Comparison of ENCODE assay signal across 21 mouse cellular contexts in genomic region chr6:51081056-51081455, GRCm38 (mm10).
DNase-seq lines count a peak whose midpoint lies in the region; ATAC-seq and TF ChIP-seq lines count a peak whose summit lies in the region.
"Had no signal": no experiment of that assay in that cellular context is flagged by ENCODE, and none has a peak within 500 bp of the region (broad histone marks: within the 10 kb centered on the region; RNA-seq: fewer than 3 reads in every experiment).

No protein-coding gene starts in this region.

- no peak for TF ChIP-seq CTCF in gastrocnemius, adult 2 months (IDR thresholded peaks at IDR 0.05)
- TF ChIP-seq CTCF in lung, postnatal 0 days (IDR thresholded peaks at IDR 0.05) = no peak

- intact Hi-C loops in gastrocnemius, adult 2 months (cut with DNase I) = no loop called here

- no peak for TF ChIP-seq EP300 in lung, postnatal 0 days (IDR thresholded peaks at IDR 0.05)

- peaks cover 8% of the 10 kb centered on the region; the same call in 1 of the 2 replicates for H3K4me1 ChIP-seq in lung, postnatal 0 days (ENCODE audit: insufficient read depth, low read depth, low read length)
- peaks cover 12 to 21% of the 10 kb centered on the region in 2 experiments for H3K4me1 ChIP-seq in heart, embryonic 14.5 days (ENCODE audit: control insufficient read depth in 2 of 2, insufficient read depth in 2 of 2, low read length in 2 of 2)
- peaks cover 18% of the 10 kb centered on the region for H3K4me1 ChIP-seq in kidney, embryonic 14.5 days (ENCODE audit: control insufficient read depth, insufficient read depth, low read length)

- H3K36me3 ChIP-seq in lung, postnatal 0 days (ENCODE audit: insufficient read depth, low read length) = no peaks in the 10 kb centered on the region
- H3K36me3 ChIP-seq in heart, embryonic 14.5 days (ENCODE audit: control insufficient read depth, insufficient read depth, low read length) = no peaks in the 10 kb centered on the region
- H3K36me3 ChIP-seq in kidney, embryonic 14.5 days (ENCODE audit: control insufficient read depth, insufficient read depth, low read length) = no peaks in the 10 kb centered on the region
- H3K36me3 ChIP-seq: hindbrain, embryonic 15.5 days had no signal

- H3K27me3 ChIP-seq in lung, postnatal 0 days (replicated peaks; ENCODE audit: insufficient read depth, low read length) = no peaks in the 10 kb centered on the region
- H3K27me3 ChIP-seq in heart, embryonic 14.5 days (ENCODE audit: control insufficient read depth, insufficient read depth, low read length) = no peaks in the 10 kb centered on the region
- no peaks in the 10 kb centered on the region for H3K27me3 ChIP-seq in kidney, embryonic 14.5 days (ENCODE audit: control insufficient read depth, insufficient read depth, low read length)
- H3K27me3 ChIP-seq: hindbrain, embryonic 15.5 days had no signal

- no peak overlapping the region for H3K9ac ChIP-seq in lung, postnatal 0 days (replicated peaks; ENCODE audit: low read depth)
- H3K9ac ChIP-seq in heart, embryonic 14.5 days (ENCODE audit: low read length) = no peak overlapping the region
- H3K9ac ChIP-seq in kidney, embryonic 14.5 days (ENCODE audit: low read depth, low read length) = no peak overlapping the region
- H3K9ac ChIP-seq: hindbrain, embryonic 15.5 days had no signal

- no peak for DNase-seq in gastrocnemius, adult 2 months
- no peak for DNase-seq in gastrocnemius, postnatal 25 days
- DNase-seq in lung, postnatal 0 days (ENCODE audit: low spot score) = peak; percentile 27
- DNase-seq in lung, postnatal 4 days = no peak
- DNase-seq in urinary bladder, postnatal 36 days (ENCODE audit: low spot score in 2 of 2) = no peak
- DNase-seq in layer of hippocampus, adult 9-10 months (ENCODE audit: low spot score) = no peak
- DNase-seq: adrenal gland, postnatal 14 days; cerebellum, adult 11-12 months; cerebellum, postnatal 36 days; kidney, adult 11 months; kidney, postnatal 10 days; liver; lung, adult 18-20 months; midbrain, embryonic 14.5 days; thymus, postnatal 36 days had no signal

- H3K27ac ChIP-seq in gastrocnemius, adult 2 months = peak overlapping the region; percentile 44
- H3K27ac ChIP-seq in lung, postnatal 0 days (ENCODE audit: low read length) = no peak overlapping the region
- peak overlapping the region; percentile 45 to 53; a peak in 2 of 4 replicates for H3K27ac ChIP-seq in heart, embryonic 14.5 days (replicated peaks in 1 of 2; ENCODE audit: control insufficient read depth in 1 of 2, insufficient read depth in 1 of 2, low read depth in 2 of 2, low read length in 2 of 2)
- H3K27ac ChIP-seq in kidney, embryonic 14.5 days (ENCODE audit: low read depth, low read length) = no peak overlapping the region
- H3K27ac ChIP-seq: heart, adult 2 months; hindbrain, embryonic 15.5 days; layer of hippocampus, adult 2 months had no signal

- H3K4me3 ChIP-seq in gastrocnemius, adult 2 months = no peak overlapping the region
- H3K4me3 ChIP-seq in lung, postnatal 0 days (ENCODE audit: low read depth, low read length) = no peak overlapping the region
- no peak overlapping the region for H3K4me3 ChIP-seq in heart, embryonic 14.5 days (ENCODE audit: control insufficient read depth in 1 of 2, insufficient read depth in 1 of 2, low read depth in 1 of 2, low read length in 2 of 2)
- H3K4me3 ChIP-seq in kidney, embryonic 14.5 days (ENCODE audit: low read length) = no peak overlapping the region
- H3K4me3 ChIP-seq: heart, adult 2 months; hindbrain, embryonic 15.5 days; layer of hippocampus, adult 2 months had no signal

- 45% methylated on average over 5 of the region's 5 CpGs for WGBS in lung, postnatal 0 days
- WGBS in heart, embryonic 14.5 days = 66% methylated on average over 5 of the region's 5 CpGs
- WGBS in kidney, embryonic 14.5 days = 62% methylated on average over 5 of the region's 5 CpGs

- no peaks in the 10 kb centered on the region for H3K9me3 ChIP-seq in lung, postnatal 0 days (ENCODE audit: low read length)
- H3K9me3 ChIP-seq in heart, embryonic 14.5 days (ENCODE audit: control insufficient read depth, low read length) = no peaks in the 10 kb centered on the region
- H3K9me3 ChIP-seq in kidney, embryonic 14.5 days (ENCODE audit: control insufficient read depth, low read length) = no peaks in the 10 kb centered on the region
- H3K9me3 ChIP-seq: hindbrain, embryonic 15.5 days had no signal

- ATAC-seq in lung, postnatal 0 days = no peak
- no peak for ATAC-seq in heart, embryonic 14.5 days (ENCODE audit: insufficient number of reproducible peaks, insufficient read depth, low FRiP score, low read depth)
- ATAC-seq in kidney, embryonic 14.5 days (ENCODE audit: low FRiP score, low TSS enrichment) = no peak
- ATAC-seq: forebrain, embryonic 14.5 days had no signal

- no peak overlapping the region for H3K4me2 ChIP-seq in lung, postnatal 0 days (replicated peaks; ENCODE audit: low read depth, low read length)
- H3K4me2 ChIP-seq in heart, embryonic 14.5 days (ENCODE audit: low read length) = no peak overlapping the region
- H3K4me2 ChIP-seq in kidney, embryonic 14.5 days (replicated peaks; ENCODE audit: low read depth, low read length) = no peak overlapping the region
- H3K4me2 ChIP-seq: hindbrain, embryonic 15.5 days had no signal

Comparison
In these comparisons a context has a peak if more than half of its experiments do, and no peak if none do; other contexts are left out.
1. H3K27ac ChIP-seq: peak in gastrocnemius, adult 2 months (single experiment) and heart, embryonic 14.5 days (2 of 2); none in lung, postnatal 0 days (single experiment) and kidney, embryonic 14.5 days (single experiment).